Mouse (Mus musculus): ENCODE measurements around the gene Tnfrsf17. TPM values are rescaled to one million over a fixed set of nuclear protein-coding genes. Genes with fewer than 3 reads are reported as not detected.
"Not testable (repeated sequence)": the region's sequence is repeated elsewhere in the genome, so short reads cannot be mapped to it uniquely, and the experiment has no call there.

The Tnfrsf17 gene
- polyA plus RNA-seq, 1 experiment = 1.2 TPM

DNA sequence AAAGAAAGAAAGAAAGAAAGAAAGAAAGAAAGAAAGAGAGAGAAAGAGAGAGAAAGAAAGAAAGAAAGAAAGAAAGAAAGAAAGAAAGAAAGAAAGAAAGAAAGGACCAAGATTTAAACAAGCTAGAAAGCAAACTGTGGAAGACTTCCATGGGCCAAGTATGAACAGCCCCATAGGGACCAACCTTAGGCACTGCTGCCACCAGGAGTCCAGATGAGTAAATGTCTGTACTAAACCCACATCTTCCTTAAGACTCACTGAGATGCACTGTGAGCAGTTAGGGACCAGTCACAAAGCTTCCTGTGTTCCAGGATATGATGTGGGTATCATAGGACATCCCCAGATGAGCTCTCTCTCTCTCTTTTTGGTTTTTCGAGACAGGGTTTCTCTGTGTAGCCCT, 15.9 kb upstream of the Tnfrsf17 start:
- H3K4me1 ChIP-seq (ENCODE audit: control insufficient read depth, insufficient read depth, low read length); H3K27ac ChIP-seq (ENCODE audit: insufficient read depth, low read length); H3K4me3 ChIP-seq (ENCODE audit: insufficient read depth, low read length): not testable (repeated sequence)
- TF ChIP-seq CTCF (IDR thresholded peaks at IDR 0.05; ENCODE audit: extremely low read depth, insufficient read depth, low read length) = peak; percentile 53

DNA sequence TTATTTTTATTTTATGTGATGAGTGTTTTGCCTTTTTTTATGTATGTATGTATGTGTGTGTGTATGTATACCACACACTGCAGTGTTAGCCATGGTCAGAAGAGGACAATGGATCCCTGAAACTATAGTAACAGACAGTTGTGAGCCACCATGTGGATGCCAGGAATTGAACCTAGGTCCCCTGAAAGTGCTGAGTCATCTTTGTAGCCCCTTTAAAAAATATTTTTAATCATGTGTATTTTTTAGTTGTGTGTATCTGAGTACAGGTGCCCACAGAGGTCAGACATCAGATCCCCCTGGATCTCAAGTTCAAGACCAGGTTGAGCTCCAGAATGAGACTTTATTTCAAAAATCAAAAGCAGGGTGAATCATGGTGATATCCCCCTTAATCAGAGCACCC, 9.9 kb upstream of the Tnfrsf17 start:
- Histone ChIP-seq H3K27ac (ENCODE audit: insufficient read depth, low read length) (no peak overlapping the region), H3K4me1 (ENCODE audit: control insufficient read depth, insufficient read depth, low read length) (no peaks in the 10 kb centered on the region), H3K4me3 (ENCODE audit: insufficient read depth, low read length) (no peak overlapping the region)
- TF ChIP-seq POLR2A (IDR thresholded peaks at IDR 0.05; ENCODE audit: extremely low read depth, insufficient read depth, low read length) = no peak
- no peak for TF ChIP-seq CTCF (IDR thresholded peaks at IDR 0.05; ENCODE audit: extremely low read depth, insufficient read depth, low read length)

DNA sequence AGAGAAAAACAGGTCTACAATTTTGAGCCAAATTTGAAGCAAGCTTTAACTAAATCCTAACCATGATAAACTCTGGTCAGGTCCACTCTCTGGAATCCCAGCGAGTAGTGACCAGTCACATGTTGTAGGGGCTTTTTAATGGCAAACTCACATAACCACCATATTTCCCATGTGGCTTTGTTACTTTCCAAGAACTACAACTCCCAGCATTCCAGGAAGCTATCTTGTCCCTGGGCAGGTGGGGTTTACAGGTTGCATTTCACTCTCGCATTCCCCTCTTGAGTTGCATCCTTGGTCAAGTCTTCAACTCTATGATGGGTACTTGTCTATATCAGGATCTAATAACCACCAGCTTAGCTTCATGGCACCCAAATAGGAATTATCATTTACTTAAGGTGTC, 8.1 kb upstream of the Tnfrsf17 start:
- no peaks in the 10 kb centered on the region for H3K4me1 ChIP-seq (ENCODE audit: control insufficient read depth, insufficient read depth, low read length)
- H3K4me3 ChIP-seq (ENCODE audit: insufficient read depth, low read length) = no peak overlapping the region
- H3K27ac ChIP-seq (ENCODE audit: insufficient read depth, low read length) = no peak overlapping the region
- TF ChIP-seq CTCF (IDR thresholded peaks at IDR 0.05; ENCODE audit: extremely low read depth, insufficient read depth, low read length) (no peak), POLR2A (IDR thresholded peaks at IDR 0.05; ENCODE audit: extremely low read depth, insufficient read depth, low read length) (no peak)

DNA sequence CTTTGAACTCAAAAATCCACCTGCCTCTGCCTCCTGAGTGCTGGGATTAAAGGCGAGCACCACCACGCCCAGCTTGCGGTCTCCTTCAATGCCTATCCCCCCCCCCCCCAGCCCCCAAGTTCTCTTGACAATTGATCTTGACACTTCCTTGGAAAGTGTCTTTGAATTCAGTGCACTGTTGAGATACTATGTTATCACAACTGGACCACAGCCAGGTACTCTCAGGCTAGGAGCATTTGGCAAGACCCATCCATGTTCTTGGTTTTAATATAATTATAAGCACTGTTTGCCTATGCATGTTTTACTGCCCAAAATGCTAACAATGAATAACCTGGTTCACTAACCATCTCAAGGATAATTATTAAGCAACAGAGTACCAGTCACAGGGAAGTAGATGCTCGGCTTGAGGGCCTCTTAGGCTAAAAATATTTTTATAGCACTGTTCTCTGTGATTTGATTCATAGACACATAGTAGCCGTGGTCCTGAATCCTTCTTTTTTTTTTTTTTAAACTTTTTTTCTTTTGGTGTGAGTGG, 2.2 kb downstream of the Tnfrsf17 start:
- no peak for TF ChIP-seq CTCF (IDR thresholded peaks at IDR 0.05; ENCODE audit: extremely low read depth, insufficient read depth, low read length)
- TF ChIP-seq POLR2A (IDR thresholded peaks at IDR 0.05; ENCODE audit: extremely low read depth, insufficient read depth, low read length) = no peak
- H3K27ac ChIP-seq (ENCODE audit: insufficient read depth, low read length) = no peak overlapping the region
- no peak overlapping the region for H3K4me3 ChIP-seq (ENCODE audit: insufficient read depth, low read length)
- H3K4me1 ChIP-seq (ENCODE audit: control insufficient read depth, insufficient read depth, low read length) = peaks cover 1% of the 10 kb centered on the region; the same call in 1 of the 2 replicates

DNA sequence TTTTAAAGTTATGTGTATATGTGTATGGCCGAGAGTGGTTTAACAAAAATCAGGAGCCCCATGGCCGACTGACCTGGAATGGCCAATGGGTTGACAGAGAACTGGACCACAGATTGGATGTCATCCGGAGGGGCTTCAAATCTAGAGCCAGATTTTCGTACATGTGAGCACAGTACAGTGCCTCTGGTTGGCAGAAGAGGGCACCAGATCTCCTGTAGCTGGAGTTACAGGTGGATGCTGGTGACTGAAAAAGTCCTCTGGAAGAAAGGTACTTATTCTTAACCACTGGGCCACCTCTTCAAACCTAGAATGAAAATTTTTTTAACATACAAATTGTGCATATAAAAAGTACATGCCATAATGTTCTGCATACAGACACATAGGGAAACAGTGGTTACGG, 3.1 kb downstream of the Tnfrsf17 start:
- TF ChIP-seq POLR2A (IDR thresholded peaks at IDR 0.05; ENCODE audit: extremely low read depth, insufficient read depth, low read length) = no peak
- 0 out of 2 replicates have a peak, but pooled peaks have one; percentile 13 for TF ChIP-seq CTCF (IDR thresholded peaks at IDR 0.05; ENCODE audit: extremely low read depth, insufficient read depth, low read length)
- no peak overlapping the region for H3K27ac ChIP-seq (ENCODE audit: insufficient read depth, low read length)
- no peak overlapping the region for H3K4me3 ChIP-seq (ENCODE audit: insufficient read depth, low read length)
- H3K4me1 ChIP-seq (ENCODE audit: control insufficient read depth, insufficient read depth, low read length) = peaks cover 1% of the 10 kb centered on the region; the same call in 1 of the 2 replicates

DNA sequence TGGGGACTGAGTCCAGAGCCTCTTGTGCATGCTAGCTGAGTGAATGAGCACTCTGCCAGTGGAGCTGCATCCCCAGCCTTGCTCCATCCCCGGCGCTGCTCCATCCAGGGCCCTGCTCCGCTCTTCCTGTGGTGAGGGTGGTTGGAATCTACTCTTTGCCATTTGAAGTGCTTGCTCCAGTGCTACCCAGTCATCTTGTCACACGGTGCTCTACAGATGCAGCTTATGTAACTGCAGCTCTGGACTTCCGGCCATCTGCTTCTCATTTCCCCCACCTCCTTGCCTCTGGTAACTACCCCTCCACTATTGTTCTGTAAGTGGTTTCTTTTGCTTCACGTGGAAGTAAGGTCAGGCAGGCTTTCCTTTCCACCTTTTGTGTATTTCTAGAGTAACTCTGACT, 3.7 kb downstream of the Tnfrsf17 start:
- no peak overlapping the region for H3K27ac ChIP-seq (ENCODE audit: insufficient read depth, low read length)
- H3K4me1 ChIP-seq (ENCODE audit: control insufficient read depth, insufficient read depth, low read length) = peaks cover 1% of the 10 kb centered on the region; the same call in 1 of the 2 replicates
- TF ChIP-seq CTCF (IDR thresholded peaks at IDR 0.05; ENCODE audit: extremely low read depth, insufficient read depth, low read length) (no peak), POLR2A (IDR thresholded peaks at IDR 0.05; ENCODE audit: extremely low read depth, insufficient read depth, low read length) (no peak)
- no peak overlapping the region for H3K4me3 ChIP-seq (ENCODE audit: insufficient read depth, low read length)

DNA sequence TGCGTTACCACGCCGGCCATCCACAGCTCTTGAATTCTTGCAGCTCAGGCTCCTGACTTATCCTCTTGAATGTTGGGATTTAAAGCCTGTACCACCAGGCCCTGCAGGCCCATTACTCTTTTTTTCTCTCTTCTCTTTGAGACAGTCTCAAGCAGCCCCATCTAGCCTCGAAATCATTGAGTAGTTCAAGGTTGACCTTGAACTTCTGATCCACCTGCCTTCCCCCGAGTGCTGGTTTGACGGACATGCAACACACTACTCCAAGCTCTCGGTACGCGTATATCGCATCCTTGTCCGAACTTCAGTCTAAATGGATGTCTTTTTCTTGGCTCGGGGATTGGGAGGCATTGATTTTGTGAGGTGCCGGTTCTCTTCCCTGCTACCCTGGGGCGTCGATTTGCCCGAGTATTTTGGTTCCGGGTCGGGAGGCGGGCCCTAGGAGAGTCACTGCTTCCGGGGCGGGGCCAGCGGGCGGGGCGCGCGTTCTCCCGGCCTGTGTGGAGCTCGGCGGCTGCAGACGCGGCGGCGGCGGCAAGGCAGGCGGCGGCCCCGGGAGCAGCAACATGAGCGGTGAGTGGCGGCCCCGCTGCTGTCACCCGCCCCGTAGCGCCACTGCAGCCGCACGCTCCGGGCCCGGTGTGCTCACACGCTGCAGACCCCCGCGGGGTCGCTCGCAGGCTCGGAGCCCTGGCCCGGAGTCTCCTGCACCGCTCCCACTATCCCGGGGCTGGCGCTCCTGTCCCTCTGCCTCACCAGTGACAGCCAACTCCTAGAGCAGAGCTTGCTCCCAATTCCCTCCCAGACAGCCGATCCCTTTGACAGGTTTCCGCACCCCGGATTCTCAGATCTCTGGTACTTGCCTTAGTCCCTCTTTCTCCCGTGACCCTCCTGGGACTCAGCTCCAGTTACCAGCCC, 9.1 kb downstream of the Tnfrsf17 start, which contains the start of gene Snx29:
Gene Snx29, plus strand, starts transcription at position 500 of the 915 bp plus-strand sequence.
- Histone ChIP-seq H3K27ac (ENCODE audit: insufficient read depth, low read length) (peak within 1 kb of the TSS; percentile 49), H3K4me1 (ENCODE audit: control insufficient read depth, insufficient read depth, low read length) (no peaks in the 10 kb centered on the region; the same call in 1 of the 2 replicates), H3K4me3 (ENCODE audit: insufficient read depth, low read length) (peak within 1 kb of the TSS; percentile 58)
- peak; percentile 80 for TF ChIP-seq POLR2A (IDR thresholded peaks at IDR 0.05; ENCODE audit: extremely low read depth, insufficient read depth, low read length)
- TF ChIP-seq CTCF (IDR thresholded peaks at IDR 0.05; ENCODE audit: extremely low read depth, insufficient read depth, low read length) = no peak

DNA sequence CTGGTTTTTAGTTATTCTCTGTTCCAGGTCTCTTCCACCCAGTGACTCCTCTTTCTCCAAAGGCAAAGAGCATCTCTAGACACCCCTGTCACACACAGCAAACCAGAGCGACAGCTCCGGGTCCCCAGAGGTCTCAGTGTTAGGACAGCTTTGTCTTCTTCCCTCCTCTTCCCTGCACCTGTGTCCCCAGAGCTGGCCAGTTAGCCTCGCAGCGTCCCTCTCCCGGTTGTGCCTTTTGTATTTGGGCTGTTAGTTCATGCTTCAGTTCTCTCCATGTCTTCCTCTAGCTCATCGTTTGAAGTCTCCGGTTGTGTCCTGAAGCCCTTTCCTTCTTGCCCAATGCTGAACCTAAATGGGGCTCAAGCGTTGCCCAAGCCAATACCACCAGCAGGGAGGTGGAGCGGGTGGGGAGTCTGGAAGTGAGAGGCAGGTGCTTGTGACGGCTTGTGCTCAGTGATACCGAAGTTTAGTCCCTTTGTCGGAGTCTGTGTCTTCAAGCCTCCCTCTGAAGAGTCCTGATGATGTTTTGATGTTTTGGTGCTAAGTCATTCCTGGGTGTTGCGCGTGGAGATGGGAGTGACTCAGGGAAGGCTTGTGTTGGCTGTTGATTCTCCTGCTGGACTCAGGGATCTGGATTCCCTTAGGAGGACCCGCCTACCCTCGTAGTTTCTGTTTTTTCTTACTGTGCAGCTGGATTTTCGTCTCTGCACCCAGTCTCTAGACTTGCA, 9.9 kb downstream of the Tnfrsf17 start:
- Histone ChIP-seq H3K27ac (ENCODE audit: insufficient read depth, low read length) (peak overlapping the region; percentile 44; the same call in 1 of the 2 replicates), H3K4me3 (ENCODE audit: insufficient read depth, low read length) (peak overlapping the region; percentile 58), H3K4me1 (ENCODE audit: control insufficient read depth, insufficient read depth, low read length) (no peaks in the 10 kb centered on the region; the same call in 1 of the 2 replicates)
- no peak for TF ChIP-seq POLR2A (IDR thresholded peaks at IDR 0.05; ENCODE audit: extremely low read depth, insufficient read depth, low read length)
- no peak for TF ChIP-seq CTCF (IDR thresholded peaks at IDR 0.05; ENCODE audit: extremely low read depth, insufficient read depth, low read length)

DNA sequence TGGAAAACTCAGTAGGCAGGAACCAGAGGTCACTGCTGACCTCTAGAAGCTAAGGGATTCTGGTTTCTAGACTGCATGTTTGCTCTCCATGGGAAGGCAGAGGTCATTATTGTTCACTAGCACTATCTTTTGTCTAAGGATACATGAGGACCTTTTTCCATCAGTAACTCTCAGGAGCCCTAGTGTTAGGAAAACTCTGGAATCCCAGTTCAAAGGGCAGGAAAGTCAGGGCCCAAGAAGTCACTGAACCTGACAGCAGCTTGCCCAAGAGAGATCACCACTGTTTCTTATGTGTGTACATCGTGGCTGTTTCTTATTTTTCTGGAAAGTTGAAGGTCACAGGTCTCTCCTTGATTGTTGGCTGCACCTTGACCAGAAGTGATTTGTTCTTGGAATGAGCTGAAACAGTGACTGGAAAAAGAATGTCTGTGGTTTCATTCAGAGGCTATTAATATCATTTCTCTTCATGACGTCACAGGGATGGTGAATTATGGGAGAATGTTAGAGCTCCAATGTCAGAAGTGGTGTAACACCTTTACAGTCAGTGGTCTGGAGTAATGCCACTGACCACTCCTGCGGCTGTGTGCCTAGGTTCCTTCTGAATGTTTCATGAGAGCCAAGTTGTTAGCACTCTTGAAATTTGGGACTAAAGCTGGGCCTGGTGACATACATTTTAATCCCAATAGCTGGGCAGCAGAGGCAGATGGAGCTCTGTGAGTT, 16.6 kb downstream of the Tnfrsf17 start:
- no peak for TF ChIP-seq CTCF (IDR thresholded peaks at IDR 0.05; ENCODE audit: extremely low read depth, insufficient read depth, low read length)
- no peak for TF ChIP-seq POLR2A (IDR thresholded peaks at IDR 0.05; ENCODE audit: extremely low read depth, insufficient read depth, low read length)
- H3K27ac ChIP-seq (ENCODE audit: insufficient read depth, low read length) = no peak overlapping the region
- no peaks in the 10 kb centered on the region for H3K4me1 ChIP-seq (ENCODE audit: control insufficient read depth, insufficient read depth, low read length)
- H3K4me3 ChIP-seq (ENCODE audit: insufficient read depth, low read length) = no peak overlapping the region
